Mouse (Mus musculus) olfactory bulb, adult 2 months (tissue): ENCODE results near the gene Dmrt3.

Experiments
- CTCF ChIP-seq: fragments of 200-500 bp; IDR thresholded peaks from 2 replicates; pipeline ENCODE4 v1.5.1; 2012; ENCODE audit warnings: low read depth, mild to moderate bottlenecking, low read length, moderate library complexity; ENCODE audit not compliant: insufficient read depth
- POLR2A ChIP-seq: fragments of 200-500 bp; IDR thresholded peaks from 2 replicates; pipeline ENCODE4 v1.6.1; 2012; ENCODE audit warnings: mild to moderate bottlenecking, low read depth, low read length, moderate library complexity; ENCODE audit not compliant: insufficient read depth

DNA sequence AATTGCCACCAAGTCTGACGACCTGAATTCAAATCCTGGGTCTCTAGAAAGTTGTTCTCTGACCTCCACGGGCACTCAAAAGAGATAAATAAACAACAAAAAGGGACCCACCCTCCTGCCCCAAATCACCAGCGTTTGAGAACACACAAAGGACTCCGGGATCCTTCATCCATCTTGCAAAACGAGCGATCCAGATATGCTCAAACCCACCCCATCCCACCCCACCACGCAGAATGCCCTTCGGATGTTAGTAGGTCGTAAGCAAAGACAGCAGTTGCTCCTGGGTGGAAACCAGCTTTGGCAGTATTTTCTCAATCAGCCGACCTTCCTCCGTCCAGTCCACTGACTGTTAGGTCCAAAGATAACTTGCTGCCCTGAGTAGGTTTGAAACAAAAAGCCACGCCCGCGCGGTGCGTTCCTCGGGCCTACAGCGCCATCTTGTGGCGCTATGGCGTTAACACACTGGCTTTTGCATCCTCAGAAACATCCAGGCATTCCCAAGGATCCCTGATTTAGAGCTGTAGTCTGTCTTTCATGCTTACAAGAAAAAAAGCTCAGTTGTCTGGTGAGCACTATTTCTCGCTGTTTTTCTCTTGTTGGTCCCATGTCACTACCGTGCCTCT, 25.6 kb downstream of the Dmrt3 start:
- TF ChIP-seq CTCF, result peak; percentile 93
- TF ChIP-seq POLR2A, result no peak
